Mouse (Mus musculus) hindbrain, embryonic 16.5 days (tissue): ENCODE data around the gene Adamts12. TPM values are rescaled to one million over a fixed set of nuclear protein-coding genes. Genes with fewer than 3 reads are reported as not detected.

Source experiments
- ATAC-seq: fragments of 200-750 bp; cut with Nextera tagmentation; 2 replicates; pipeline ENCODE4 v1.8.0; 2017; ENCODE audit warnings: moderate TSS enrichment, moderate library complexity
- H3K27ac ChIP-seq: fragments of 300-500 bp; sonication (generic); 2 replicates; pipeline ENCODE4 v1.5.1; 2014; ENCODE audit warnings: low read depth, mild to moderate bottlenecking, control low read depth, low read length, moderate library complexity
- H3K27me3 ChIP-seq: fragments of 300-500 bp; sonication (generic); replicated peaks from 2 replicates; pipeline ENCODE4 v1.6.1; 2014; ENCODE audit warnings: low read length; ENCODE audit not compliant: control insufficient read depth, insufficient read depth
- H3K36me3 ChIP-seq: fragments of 300-500 bp; sonication (generic); 2 replicates; pipeline ENCODE4 v1.6.1; 2014; ENCODE audit warnings: mild to moderate bottlenecking, low read length, moderate library complexity, mixed read lengths; ENCODE audit not compliant: control insufficient read depth, insufficient read depth
- H3K4me1 ChIP-seq: fragments of 300-500 bp; sonication (generic); 2 replicates; pipeline ENCODE4 v1.6.1; 2014; ENCODE audit warnings: low read depth, low read length; ENCODE audit not compliant: control insufficient read depth, insufficient read depth
- H3K4me2 ChIP-seq: fragments of 300-500 bp; sonication (generic); 2 replicates; pipeline ENCODE4 v1.6.1; 2014; ENCODE audit warnings: mild to moderate bottlenecking, low read length, control low read depth, moderate library complexity
- H3K4me3 ChIP-seq: fragments of 300-500 bp; sonication (generic); 2 replicates; pipeline ENCODE4 v1.5.1; 2014; ENCODE audit warnings: mild to moderate bottlenecking, low read length, control low read depth, moderate library complexity
- H3K9ac ChIP-seq: fragments of 300-500 bp; sonication (generic); 2 replicates; pipeline ENCODE4 v1.6.1; 2014; ENCODE audit warnings: low read depth, mild to moderate bottlenecking, control low read depth, low read length, moderate library complexity
- H3K9me3 ChIP-seq: fragments of 300-500 bp; sonication (generic); 2 replicates; pipeline ENCODE4 v1.6.1; 2014; ENCODE audit warnings: mild to moderate bottlenecking, low read length, moderate library complexity; ENCODE audit not compliant: control insufficient read depth
- WGBS: fragments of 180-500 bp; shearing (Covaris S2); extraction: QIAGEN DNeasy Blood & Tissue Kit; methylation state at CpG from one replicate; pipeline ENCODE4 v1.1.7; 2014; 5-methylcytosine and 5-hydroxymethylcytosine counted together
- polyA plus RNA-seq: library from polyadenylated mRNA; unstranded; fragments of >200 nt; fragmentation: Nextera tagmentation; extraction: Ambion mirVana; gene quantifications from 2 replicates; pipeline ENCODE4 v1.2.1, GENCODE M21; 2015

The Adamts12 gene
- polyA plus RNA-seq, 1 experiment from 2014 or later, result 1.6 TPM

DNA sequence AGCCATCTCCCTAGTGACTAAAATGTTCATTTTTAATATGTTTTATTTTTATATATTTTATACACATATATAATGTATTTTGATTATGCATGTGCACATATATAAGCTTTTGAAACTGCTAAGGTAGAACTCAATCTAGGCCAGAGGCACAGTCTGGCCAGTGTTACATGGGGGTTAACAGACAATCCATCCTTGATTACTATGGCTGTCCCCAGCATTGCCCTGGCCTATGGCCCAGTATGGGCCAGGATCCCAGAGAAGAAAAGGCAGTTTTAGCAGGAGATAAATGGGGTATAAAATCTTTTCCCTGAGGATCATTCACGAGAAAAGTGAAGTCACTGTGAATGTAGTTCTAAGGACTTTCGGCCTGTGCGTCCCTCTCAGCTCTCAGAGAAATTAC, 223.2 kb downstream of the Adamts12 start:
- Histone ChIP-seq H3K4me2 (no peak overlapping the region), H3K9me3 (no peaks in the 10 kb centered on the region), H3K9ac (no peak overlapping the region), H3K4me3 (no peak overlapping the region), H3K4me1 (no peaks in the 10 kb centered on the region), H3K27ac (no peak overlapping the region), H3K36me3 (no peaks in the 10 kb centered on the region), H3K27me3 (no peaks in the 10 kb centered on the region)
- peak; percentile 64; the same call in 1 of the 2 replicates for ATAC-seq
- WGBS, result 62% methylated on average over 3 of the region's 3 CpGs

DNA sequence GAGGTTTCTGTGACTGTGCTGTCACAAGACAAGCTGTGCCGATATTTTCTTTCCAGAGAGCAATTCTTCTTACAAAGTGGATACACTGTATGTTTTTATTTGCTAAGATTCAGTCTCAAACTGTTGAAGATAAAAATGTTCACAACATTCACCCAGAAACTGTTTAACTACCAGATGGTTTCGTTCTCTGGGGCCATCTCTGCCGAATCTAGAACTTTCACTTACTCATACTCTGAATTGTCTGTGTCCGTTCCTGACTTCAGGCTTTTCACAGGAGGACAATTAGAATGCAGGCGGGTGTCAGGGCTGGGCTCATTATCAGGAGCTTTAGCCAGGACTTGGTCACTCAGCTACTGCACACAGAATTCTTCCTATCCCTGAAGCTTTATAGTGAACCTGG, 227.7 kb downstream of the Adamts12 start:
- Histone ChIP-seq H3K27ac (no peak overlapping the region), H3K4me1 (no peaks in the 10 kb centered on the region), H3K4me3 (no peak overlapping the region), H3K36me3 (no peaks in the 10 kb centered on the region), H3K27me3 (no peaks in the 10 kb centered on the region), H3K9ac (no peak overlapping the region), H3K9me3 (no peaks in the 10 kb centered on the region), H3K4me2 (no peak overlapping the region)
- WGBS, result 85% methylated on average over 5 of the region's 5 CpGs
- no peak for ATAC-seq

DNA sequence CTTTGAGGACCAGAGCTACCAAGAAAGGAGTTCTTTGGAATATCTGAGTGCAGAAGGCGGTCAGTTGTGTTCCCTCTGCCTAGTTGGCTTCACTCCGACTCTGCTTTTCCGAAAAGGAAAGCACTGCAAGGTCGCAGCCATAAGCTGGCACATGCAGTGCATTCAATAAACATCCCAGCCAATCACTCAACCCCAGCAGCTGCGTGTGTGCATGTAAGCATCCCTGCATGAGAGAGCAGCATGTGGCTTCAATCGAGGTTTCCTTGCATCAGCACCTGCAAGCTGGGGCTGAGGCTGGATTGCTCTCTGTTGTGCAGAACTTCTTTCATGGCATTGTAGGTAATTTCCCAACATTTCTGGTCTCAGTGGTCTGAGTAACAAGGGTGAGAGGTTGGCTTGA, 230.4 kb downstream of the Adamts12 start:
- ATAC-seq, result peak; percentile 70
- 52% methylated on average over 6 of the region's 6 CpGs for WGBS
- H3K9ac ChIP-seq, result no peak overlapping the region

DNA sequence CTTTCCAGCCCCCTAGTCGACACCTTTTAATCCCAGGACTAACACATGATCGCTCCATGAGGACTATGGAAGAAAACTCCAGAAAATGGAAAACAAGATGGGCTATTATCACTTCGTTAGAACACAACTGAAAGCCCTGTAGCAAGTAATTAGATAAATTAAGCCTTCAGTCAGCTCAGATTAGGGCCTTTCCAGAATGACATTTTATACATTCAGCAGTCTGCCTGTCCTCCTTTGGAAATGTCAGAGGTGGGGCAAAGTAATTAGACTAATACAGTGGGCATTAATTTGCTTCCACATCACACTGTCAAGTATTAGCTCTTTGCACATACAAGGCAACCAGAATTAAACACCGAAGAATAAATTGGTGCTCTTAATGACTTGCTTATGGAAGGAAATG, 233.4 kb downstream of the Adamts12 start:
- 79% methylated on average over 4 of the region's 4 CpGs for whole genome bisulfite sequencing
- no peak overlapping the region for H3K4me2 ChIP-seq
- no peaks in the 10 kb centered on the region for H3K9me3 ChIP-seq
- no peaks in the 10 kb centered on the region for H3K36me3 ChIP-seq
- no peak overlapping the region for H3K27ac ChIP-seq
- 0 out of 2 replicates have a peak, but pooled peaks have one; percentile 34 for ATAC-seq
- no peak overlapping the region for H3K4me3 ChIP-seq
- no peak overlapping the region for H3K9ac ChIP-seq
- H3K27me3 ChIP-seq, result no peaks in the 10 kb centered on the region
- no peaks in the 10 kb centered on the region for H3K4me1 ChIP-seq

More for the DNA sequence above, 230.4 kb downstream of the Adamts12 start:
- no peak overlapping the region for H3K27ac ChIP-seq
- H3K9me3 ChIP-seq, result no peaks in the 10 kb centered on the region
- no peaks in the 10 kb centered on the region for H3K27me3 ChIP-seq
- H3K4me3 ChIP-seq, result no peak overlapping the region
- no peaks in the 10 kb centered on the region for H3K4me1 ChIP-seq
- H3K36me3 ChIP-seq, result no peaks in the 10 kb centered on the region
- no peak overlapping the region for H3K4me2 ChIP-seq

DNA sequence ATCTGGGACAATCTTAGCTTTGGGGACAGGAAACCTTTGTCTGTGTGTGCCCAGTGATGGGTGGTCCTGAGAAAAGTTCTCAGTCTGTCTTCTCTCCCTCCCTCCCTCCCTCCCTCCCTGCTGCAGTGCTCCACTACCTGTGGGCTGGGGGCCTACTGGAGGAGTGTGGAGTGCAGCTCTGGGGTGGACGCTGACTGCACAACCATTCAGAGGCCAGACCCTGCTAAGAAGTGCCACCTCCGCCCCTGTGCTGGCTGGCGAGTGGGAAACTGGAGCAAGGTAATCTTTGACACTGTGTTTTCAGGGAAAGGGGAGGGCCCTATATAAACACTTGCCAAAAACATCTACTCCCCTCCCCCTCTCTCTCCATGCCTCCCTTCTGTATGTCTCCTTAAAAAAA, 252.5 kb downstream of the Adamts12 start:
- Histone ChIP-seq H3K27me3 (no peaks in the 10 kb centered on the region), H3K27ac (no peak overlapping the region), H3K9ac (no peak overlapping the region), H3K9me3 (no peaks in the 10 kb centered on the region), H3K4me1 (no peaks in the 10 kb centered on the region), H3K4me2 (no peak overlapping the region), H3K4me3 (no peak overlapping the region), H3K36me3 (no peaks in the 10 kb centered on the region)
- 68% methylated on average over 3 of the region's 3 CpGs for WGBS
- ATAC-seq, result no peak

DNA sequence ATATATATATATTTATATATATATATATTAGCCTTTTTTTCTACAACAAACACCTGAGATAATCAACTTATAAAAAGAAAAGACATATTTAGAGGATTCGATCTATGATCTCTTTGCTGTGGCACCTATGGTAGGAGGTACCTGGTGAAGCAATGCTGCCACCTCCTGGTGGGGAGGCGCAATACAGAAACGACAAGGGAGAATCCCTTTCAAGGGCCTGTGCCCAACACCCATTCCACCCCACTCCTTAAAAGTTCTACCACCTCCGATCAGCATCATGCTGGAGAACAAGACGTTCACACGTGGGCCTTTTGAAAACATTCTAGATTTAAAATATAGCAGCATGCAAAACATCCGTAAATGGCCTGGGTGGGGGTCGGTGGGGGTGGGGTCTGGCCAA, 255.9 kb downstream of the Adamts12 start:
- Histone ChIP-seq H3K36me3 (no peaks in the 10 kb centered on the region), H3K4me3 (no peak overlapping the region), H3K27me3 (no peaks in the 10 kb centered on the region), H3K27ac (no peak overlapping the region), H3K9me3 (no peaks in the 10 kb centered on the region), H3K4me1 (no peaks in the 10 kb centered on the region), H3K4me2 (no peak overlapping the region), H3K9ac (no peak overlapping the region)
- ATAC-seq, result no peak
- WGBS, result 32% methylated on average over 8 of the region's 8 CpGs

DNA sequence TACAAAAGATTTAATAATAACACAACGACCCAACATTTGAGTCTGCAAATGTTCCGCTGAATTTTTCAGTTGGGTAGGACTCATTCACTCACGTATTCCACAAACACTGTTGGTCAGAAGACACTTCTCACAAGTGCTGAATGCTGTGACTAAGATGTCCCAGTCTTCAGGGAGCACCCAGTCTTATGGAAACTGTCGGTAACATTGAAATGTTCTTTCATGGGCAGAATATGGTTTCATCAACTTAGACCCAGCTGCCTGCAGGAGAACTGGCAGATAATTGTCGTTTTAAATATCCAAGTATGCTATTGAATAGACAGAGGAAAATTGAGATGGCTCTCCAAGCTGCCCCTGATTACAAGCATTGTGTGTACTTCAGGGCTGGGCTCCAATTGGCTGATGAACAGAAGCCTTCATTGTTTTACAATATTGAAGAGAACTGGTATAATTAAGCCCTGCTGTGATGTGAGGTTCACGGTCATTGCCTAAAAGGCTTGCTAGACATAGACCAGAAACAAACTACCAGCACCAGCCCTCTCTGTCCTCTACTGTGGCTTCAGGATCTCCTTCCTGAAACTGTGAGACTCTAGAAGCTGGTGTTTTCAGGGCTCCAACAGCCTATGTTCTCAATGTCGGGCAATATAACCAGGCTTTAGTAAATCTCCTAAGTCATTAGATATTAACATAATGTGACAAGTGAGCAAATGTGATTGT, 275.0 kb downstream of the Adamts12 start:
- H3K36me3 ChIP-seq, result no peaks in the 10 kb centered on the region
- no peaks in the 10 kb centered on the region for H3K9me3 ChIP-seq
- no peak overlapping the region for H3K27ac ChIP-seq
- H3K4me1 ChIP-seq, result no peaks in the 10 kb centered on the region
- no peak overlapping the region for H3K4me3 ChIP-seq
- 63% methylated on average over 7 of the region's 7 CpGs for WGBS
- no peaks in the 10 kb centered on the region for H3K27me3 ChIP-seq
- no peak overlapping the region for H3K9ac ChIP-seq
- ATAC-seq, result peak; percentile 79
- H3K4me2 ChIP-seq, result no peak overlapping the region

DNA sequence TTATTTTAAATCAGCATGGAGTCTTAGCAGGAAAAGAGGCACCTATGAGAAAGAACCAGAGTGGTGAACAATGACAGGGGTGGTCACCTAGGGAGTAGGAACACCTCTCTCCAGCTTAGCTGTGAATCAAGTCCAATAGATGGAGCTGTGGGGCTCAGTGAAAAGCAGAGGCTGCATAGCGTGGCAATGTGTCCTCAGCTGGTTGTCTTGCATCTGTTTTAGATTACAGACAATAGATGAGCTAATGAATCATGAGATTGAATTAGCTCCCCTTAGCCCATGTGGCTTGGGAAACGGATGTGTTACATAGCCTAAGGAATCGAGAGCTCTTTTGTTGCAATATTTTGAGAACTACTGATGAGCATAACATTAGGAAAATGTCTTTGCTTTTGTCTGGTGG, 291.3 kb downstream of the Adamts12 start:
- H3K27me3 ChIP-seq, result no peaks in the 10 kb centered on the region
- peak; percentile 54; the same call in 1 of the 2 replicates for ATAC-seq
- H3K36me3 ChIP-seq, result no peaks in the 10 kb centered on the region
- no peak overlapping the region for H3K9ac ChIP-seq
- H3K4me1 ChIP-seq, result no peaks in the 10 kb centered on the region
- H3K27ac ChIP-seq, result no peak overlapping the region
- 48% methylated on average over 3 of the region's 3 CpGs for WGBS
- H3K4me2 ChIP-seq, result no peak overlapping the region
- H3K4me3 ChIP-seq, result no peak overlapping the region
- no peaks in the 10 kb centered on the region for H3K9me3 ChIP-seq

DNA sequence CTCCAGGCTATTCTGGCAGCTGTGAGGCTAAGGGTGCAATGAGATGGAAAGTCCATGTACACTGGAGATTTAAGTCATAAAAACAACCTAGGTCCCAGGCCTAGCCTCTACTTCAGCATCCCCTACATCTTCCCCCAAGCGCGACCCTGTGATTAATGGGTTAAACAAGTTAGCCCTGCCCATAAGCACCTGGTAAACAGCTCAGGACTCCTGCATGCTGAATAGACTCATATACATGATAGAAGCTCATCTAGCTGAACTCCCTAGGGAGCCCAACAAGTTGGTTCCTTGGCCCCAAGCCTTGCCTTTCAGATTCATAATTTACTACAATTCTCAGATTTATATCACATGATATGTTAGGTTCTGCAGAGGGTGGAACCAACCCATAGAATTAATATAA, 292.9 kb downstream of the Adamts12 start:
- Histone ChIP-seq H3K27me3 (no peaks in the 10 kb centered on the region), H3K9ac (no peak overlapping the region), H3K4me2 (no peak overlapping the region), H3K9me3 (no peaks in the 10 kb centered on the region), H3K36me3 (no peaks in the 10 kb centered on the region), H3K4me3 (no peak overlapping the region), H3K4me1 (no peaks in the 10 kb centered on the region), H3K27ac (no peak overlapping the region)
- 90% methylated on average over 2 of the region's 2 CpGs for WGBS
- no peak for ATAC-seq
